Mouse (Mus musculus): ENCODE data around the gene Cd34. TPM values are rescaled to one million over a fixed set of nuclear protein-coding genes. Genes with fewer than 3 reads are reported as not detected.

Gene Cd34
- polyA plus RNA-seq, 1 experiment: 20.1 TPM

- Histone ChIP-seq H3K4me3 (ENCODE audit: control insufficient read depth, insufficient read depth, low read length) (no peak overlapping the region), H3K4me1 (replicated peaks; ENCODE audit: control insufficient read depth, insufficient read depth, low read length) (0 out of 2 replicates have a peak, but pooled peaks cover 4% of the 10 kb centered on the region), H3K27me3 (ENCODE audit: control insufficient read depth, insufficient read depth, low read length) (no peaks in the 10 kb centered on the region), H3K27ac (ENCODE audit: control insufficient read depth, insufficient read depth, low read length) (no peak overlapping the region), H3K36me3 (ENCODE audit: control insufficient read depth, insufficient read depth, low read length) (no peaks in the 10 kb centered on the region)
- WGBS: 48% methylated on average over 2 of the region's 2 CpGs
- DNase-seq: no peak
- TF ChIP-seq POLR2A (IDR thresholded peaks at IDR 0.05; ENCODE audit: control insufficient read depth, extremely low read depth, insufficient read depth, low read length, poor library complexity) (no peak), CTCF (IDR thresholded peaks at IDR 0.05; ENCODE audit: borderline replicate concordance, control insufficient read depth, extremely low read depth, insufficient read depth, low read length, poor library complexity) (no peak)
Observed at GRCm38 (mm10) chr1:194995196-194995595, 56.6 kb downstream of the Cd34 start.

DNA sequence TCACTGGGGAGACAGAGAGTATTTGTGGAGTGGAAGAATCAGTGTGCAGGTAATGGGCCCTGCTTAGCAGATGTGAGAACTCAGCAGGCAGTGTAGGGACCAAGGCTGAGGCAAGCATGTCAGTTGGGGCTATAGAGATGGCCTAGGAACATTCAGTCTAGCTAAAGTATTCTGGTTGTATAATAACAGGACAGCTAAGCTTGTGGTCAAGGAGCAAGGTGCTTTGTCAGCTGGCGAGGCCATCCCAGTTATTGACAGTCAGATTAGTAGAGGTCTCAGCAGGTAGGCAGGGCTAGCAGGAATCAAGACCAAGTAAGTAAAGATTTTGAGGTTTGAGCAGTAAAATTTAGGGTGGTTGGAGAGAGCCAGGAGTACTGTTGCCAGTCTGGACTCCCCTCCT, 59.8 kb downstream of the Cd34 start:
- Histone ChIP-seq H3K4me1 (replicated peaks; ENCODE audit: control insufficient read depth, insufficient read depth, low read length) (0 out of 2 replicates have a peak, but pooled peaks cover 4% of the 10 kb centered on the region), H3K27me3 (ENCODE audit: control insufficient read depth, insufficient read depth, low read length) (no peaks in the 10 kb centered on the region), H3K27ac (ENCODE audit: control insufficient read depth, insufficient read depth, low read length) (no peak overlapping the region), H3K36me3 (ENCODE audit: control insufficient read depth, insufficient read depth, low read length) (no peaks in the 10 kb centered on the region), H3K4me3 (ENCODE audit: control insufficient read depth, insufficient read depth, low read length) (no peak overlapping the region)
- WGBS: 93% methylated on average over 1 of the region's 1 CpGs
- no peak for DNase-seq
- no peak for TF ChIP-seq CTCF (IDR thresholded peaks at IDR 0.05; ENCODE audit: borderline replicate concordance, control insufficient read depth, extremely low read depth, insufficient read depth, low read length, poor library complexity)
- TF ChIP-seq POLR2A (IDR thresholded peaks at IDR 0.05; ENCODE audit: control insufficient read depth, extremely low read depth, insufficient read depth, low read length, poor library complexity): no peak

DNA sequence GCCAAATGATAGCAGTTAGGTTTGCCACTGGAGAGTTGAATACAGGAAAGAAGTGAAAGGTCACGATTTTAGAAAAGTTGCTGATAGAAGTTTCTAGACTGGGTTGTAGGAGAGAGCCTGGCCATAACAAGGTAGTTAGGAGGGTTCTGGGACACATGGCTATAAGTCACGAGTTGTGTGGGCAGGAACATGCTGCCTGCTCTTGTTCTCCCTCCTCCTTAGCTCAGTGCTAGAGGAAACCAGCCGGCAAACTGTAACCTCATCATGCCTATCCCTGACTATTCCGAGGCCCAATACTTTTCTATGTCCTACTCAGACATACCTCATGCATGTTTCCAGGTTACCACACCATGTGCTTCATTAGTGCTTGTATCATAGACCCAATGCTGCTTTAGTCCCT, 64.7 kb downstream of the Cd34 start:
- Histone ChIP-seq H3K27me3 (ENCODE audit: control insufficient read depth, insufficient read depth, low read length) (no peaks in the 10 kb centered on the region), H3K36me3 (ENCODE audit: control insufficient read depth, insufficient read depth, low read length) (no peaks in the 10 kb centered on the region), H3K4me1 (replicated peaks; ENCODE audit: control insufficient read depth, insufficient read depth, low read length) (no peaks in the 10 kb centered on the region), H3K27ac (ENCODE audit: control insufficient read depth, insufficient read depth, low read length) (no peak overlapping the region), H3K4me3 (ENCODE audit: control insufficient read depth, insufficient read depth, low read length) (no peak overlapping the region)
- TF ChIP-seq POLR2A (IDR thresholded peaks at IDR 0.05; ENCODE audit: control insufficient read depth, extremely low read depth, insufficient read depth, low read length, poor library complexity): no peak
- no peak for TF ChIP-seq CTCF (IDR thresholded peaks at IDR 0.05; ENCODE audit: borderline replicate concordance, control insufficient read depth, extremely low read depth, insufficient read depth, low read length, poor library complexity)
- WGBS: 91% methylated on average over 4 of the region's 4 CpGs
- DNase-seq: no peak

DNA sequence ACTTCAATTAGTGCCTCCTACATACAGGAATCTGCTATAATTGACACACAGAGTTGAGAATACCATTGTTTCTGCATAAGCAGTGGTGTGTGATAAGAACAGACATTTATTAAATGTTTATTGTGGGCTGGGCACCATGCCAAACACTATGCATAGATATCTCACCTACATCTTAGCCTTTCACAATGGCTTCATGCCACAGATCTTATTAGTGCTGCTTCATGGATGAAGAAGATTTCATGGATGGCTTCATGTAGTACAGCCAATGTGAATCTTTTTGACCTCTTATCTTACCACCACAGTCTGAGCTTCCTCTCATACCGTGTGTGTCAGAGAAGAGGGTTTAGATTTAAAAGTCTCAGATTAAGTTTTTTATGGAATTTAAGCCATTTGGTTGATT, 65.6 kb downstream of the Cd34 start:
- no peak for DNase-seq
- Histone ChIP-seq H3K27me3 (ENCODE audit: control insufficient read depth, insufficient read depth, low read length) (no peaks in the 10 kb centered on the region), H3K4me1 (replicated peaks; ENCODE audit: control insufficient read depth, insufficient read depth, low read length) (no peaks in the 10 kb centered on the region), H3K27ac (ENCODE audit: control insufficient read depth, insufficient read depth, low read length) (no peak overlapping the region), H3K36me3 (ENCODE audit: control insufficient read depth, insufficient read depth, low read length) (no peaks in the 10 kb centered on the region), H3K4me3 (ENCODE audit: control insufficient read depth, insufficient read depth, low read length) (no peak overlapping the region)
- TF ChIP-seq POLR2A (IDR thresholded peaks at IDR 0.05; ENCODE audit: control insufficient read depth, extremely low read depth, insufficient read depth, low read length, poor library complexity) (no peak), CTCF (IDR thresholded peaks at IDR 0.05; ENCODE audit: borderline replicate concordance, control insufficient read depth, extremely low read depth, insufficient read depth, low read length, poor library complexity) (no peak)
- WGBS: 86% methylated on average over 1 of the region's 1 CpGs

DNA sequence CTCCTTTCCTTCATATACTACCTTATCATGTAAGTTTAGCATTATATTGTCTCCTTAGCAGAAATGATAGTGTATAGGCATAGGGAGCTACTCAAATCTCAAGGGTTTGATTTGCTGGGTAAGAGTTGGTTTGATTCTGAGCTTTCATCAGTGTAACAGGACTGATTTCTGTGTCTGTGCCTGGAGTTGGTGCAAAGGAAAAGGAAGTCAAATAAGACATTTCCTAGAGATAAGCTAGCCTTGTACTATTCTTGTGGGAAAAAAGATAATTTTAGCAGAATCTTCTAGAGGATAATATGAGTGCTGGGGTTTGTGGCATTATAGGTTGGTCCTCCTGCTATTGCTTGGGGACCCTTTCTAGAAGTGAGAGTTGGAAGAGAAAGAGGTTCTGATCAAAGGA, 67.6 kb downstream of the Cd34 start:
- no peaks in the 10 kb centered on the region for H3K36me3 ChIP-seq (ENCODE audit: control insufficient read depth, insufficient read depth, low read length)
- no peaks in the 10 kb centered on the region for H3K4me1 ChIP-seq (replicated peaks; ENCODE audit: control insufficient read depth, insufficient read depth, low read length)
- TF ChIP-seq POLR2A (IDR thresholded peaks at IDR 0.05; ENCODE audit: control insufficient read depth, extremely low read depth, insufficient read depth, low read length, poor library complexity) (no peak), CTCF (IDR thresholded peaks at IDR 0.05; ENCODE audit: borderline replicate concordance, control insufficient read depth, extremely low read depth, insufficient read depth, low read length, poor library complexity) (no peak)
- H3K4me3 ChIP-seq (ENCODE audit: control insufficient read depth, insufficient read depth, low read length): no peak overlapping the region
- DNase-seq: no peak
- no peaks in the 10 kb centered on the region for H3K27me3 ChIP-seq (ENCODE audit: control insufficient read depth, insufficient read depth, low read length)
- no peak overlapping the region for H3K27ac ChIP-seq (ENCODE audit: control insufficient read depth, insufficient read depth, low read length)

Other genes with a start within 250 kb of the Cd34 start
- 1.6 and 2.0 TPM in 2 replicates for gene Cd46, start 153.4 kb downstream of the Cd34 start, polyA plus RNA-seq (2012; rRNA removed)
- 54.0 and 66.8 TPM in 2 replicates for gene Cr1l, start 192.8 kb downstream of the Cd34 start, polyA plus RNA-seq (2012; rRNA removed)
- gene Cr2, start 237.9 kb downstream of the Cd34 start, polyA plus RNA-seq (2012; rRNA removed): 0.55 and 0.93 TPM in 2 replicates

All from thymus, adult 2 months (tissue).